In the genomic region with DNA sequence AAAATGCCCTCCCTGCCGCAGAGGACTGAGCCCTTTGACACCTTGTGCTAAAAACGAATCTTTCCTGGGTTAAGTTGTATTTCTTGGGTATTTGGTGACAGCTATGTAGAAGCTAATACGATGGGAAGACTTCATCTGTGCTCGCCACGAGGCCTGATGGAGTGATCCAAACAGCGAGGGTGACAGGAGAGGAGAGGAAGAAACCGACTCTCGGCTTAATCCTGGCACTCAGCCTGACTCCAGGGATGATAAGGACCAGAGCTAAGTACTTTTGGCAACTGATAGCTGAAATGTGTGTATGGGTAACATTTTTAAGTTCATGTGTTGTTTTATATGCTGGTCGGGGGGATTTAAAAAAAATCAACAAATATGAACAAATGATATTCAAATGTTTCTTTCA, we compare ENCODE assay signal across 34 mouse cellular contexts. TPM values are rescaled to one million over a fixed set of nuclear protein-coding genes. Genes with fewer than 3 reads are reported as not detected.
A peak's percentile ranks its signal among the peaks of the same experiment; 100 is the strongest.
DNase-seq lines count a peak whose midpoint lies in the region; ATAC-seq lines count a peak whose summit lies in the region.
"Had no signal": no experiment of that assay in that cellular context is flagged by ENCODE, and none has a peak within 500 bp of the region (broad histone marks: within the 10 kb centered on the region; RNA-seq: fewer than 3 reads in every experiment).

No protein-coding gene starts in this region.

- no peak overlapping the region for H3K9ac ChIP-seq in heart, embryonic 11.5 days (ENCODE audit: low read depth, low read length)
- no peak overlapping the region for H3K9ac ChIP-seq in heart, embryonic 12.5 days
- H3K9ac ChIP-seq in heart, embryonic 16.5 days (ENCODE audit: low read length): no peak overlapping the region
- H3K9ac ChIP-seq: embryonic facial prominence, embryonic 12.5 days; hindbrain, embryonic 14.5 days; limb, embryonic 13.5 days; liver, postnatal 0 days; midbrain, embryonic 15.5 days; neural tube, embryonic 15.5 days had no signal

- no peak overlapping the region for H3K4me3 ChIP-seq in heart, embryonic 10.5 days
- no peak overlapping the region for H3K4me3 ChIP-seq in heart, embryonic 11.5 days (ENCODE audit: low read depth, low read length)
- H3K4me3 ChIP-seq in heart, embryonic 12.5 days: no peak overlapping the region
- no peak overlapping the region for H3K4me3 ChIP-seq in heart, embryonic 16.5 days (ENCODE audit: low read length)
- H3K4me3 ChIP-seq: embryonic facial prominence, embryonic 12.5 days; left cerebral cortex, adult 2 months; limb, embryonic 13.5 days; midbrain, embryonic 10.5 days; midbrain, embryonic 15.5 days; neural tube, embryonic 15.5 days had no signal

- peak; percentile 30 for DNase-seq in heart, embryonic 10.5 days (ENCODE audit: low spot score)
- DNase-seq in ovary, postnatal 36 days (ENCODE audit: low spot score): no peak
- DNase-seq in thymus, adult 18-20 months: no peak
- DNase-seq: adrenal gland, postnatal 10 days; B cell, adult 2 months; cerebellum, adult 11 months; cerebellum, adult 9-10 months; cerebellum, postnatal 36 days; gastrocnemius, postnatal 25 days; kidney, adult 9 months; kidney, postnatal 14 days; liver, postnatal 0 days; right cerebral cortex, adult 18-20 months; spleen, adult 18-20 months; thymus, adult 2 months; thymus, postnatal 4 days had no signal

- no peaks in the 10 kb centered on the region for H3K36me3 ChIP-seq in heart, embryonic 10.5 days
- H3K36me3 ChIP-seq in heart, embryonic 11.5 days (ENCODE audit: control insufficient read depth, insufficient read depth, low read length): no peaks in the 10 kb centered on the region
- H3K36me3 ChIP-seq in heart, embryonic 12.5 days: no peaks in the 10 kb centered on the region
- no peaks in the 10 kb centered on the region for H3K36me3 ChIP-seq in heart, embryonic 16.5 days (ENCODE audit: control insufficient read depth, insufficient read depth)
- H3K36me3 ChIP-seq: embryonic facial prominence, embryonic 12.5 days; limb, embryonic 13.5 days; midbrain, embryonic 10.5 days; midbrain, embryonic 15.5 days; neural tube, embryonic 15.5 days had no signal

- no peaks in the 10 kb centered on the region; the same call in 1 of the 2 replicates for H3K27me3 ChIP-seq in heart, embryonic 10.5 days (ENCODE audit: insufficient read depth, poor library complexity, severe bottlenecking)
- no peaks in the 10 kb centered on the region for H3K27me3 ChIP-seq in heart, embryonic 11.5 days (ENCODE audit: control insufficient read depth, insufficient read depth, low read length)
- no peaks in the 10 kb centered on the region for H3K27me3 ChIP-seq in heart, embryonic 12.5 days (replicated peaks)
- H3K27me3 ChIP-seq in heart, embryonic 16.5 days (ENCODE audit: control insufficient read depth, insufficient read depth, low read length): no peaks in the 10 kb centered on the region
- H3K27me3 ChIP-seq: embryonic facial prominence, embryonic 12.5 days; limb, embryonic 13.5 days; midbrain, embryonic 15.5 days; neural tube, embryonic 15.5 days; Patski had no signal

- no peaks in the 10 kb centered on the region for H3K9me3 ChIP-seq in heart, embryonic 10.5 days
- no peaks in the 10 kb centered on the region for H3K9me3 ChIP-seq in heart, embryonic 11.5 days (replicated peaks; ENCODE audit: control insufficient read depth, low read length)
- H3K9me3 ChIP-seq in heart, embryonic 12.5 days (replicated peaks): no peaks in the 10 kb centered on the region
- H3K9me3 ChIP-seq in heart, embryonic 16.5 days (replicated peaks; ENCODE audit: control insufficient read depth, low read length): no peaks in the 10 kb centered on the region
- H3K9me3 ChIP-seq: embryonic facial prominence, embryonic 12.5 days; limb, embryonic 13.5 days; midbrain, embryonic 10.5 days; midbrain, embryonic 15.5 days; neural tube, embryonic 15.5 days had no signal

- no peak for ATAC-seq in heart, embryonic 11.5 days (replicated peaks; ENCODE audit: insufficient number of reproducible peaks, low FRiP score, low TSS enrichment)
- ATAC-seq in heart, embryonic 12.5 days (ENCODE audit: insufficient number of reproducible peaks, low FRiP score): no peak
- ATAC-seq in heart, embryonic 16.5 days (replicated peaks; ENCODE audit: extremely low read depth, insufficient read depth, low FRiP score): 0 out of 2 replicates have a peak, but pooled peaks have one; percentile 40
- ATAC-seq in megakaryocyte-erythroid progenitor cell, adult 5-6 weeks (replicated peaks; ENCODE audit: low FRiP score, low TSS enrichment, poor library complexity, severe bottlenecking): 0 out of 2 replicates have a peak, but pooled peaks have one; percentile 43
- ATAC-seq: forebrain, embryonic 14.5 days; intestine, postnatal 0 days; liver, postnatal 0 days; midbrain, embryonic 15.5 days; Patski had no signal

- H3K27ac ChIP-seq in heart, embryonic 10.5 days: peak overlapping the region; percentile 65; the same call in 1 of the 2 replicates
- no peak overlapping the region for H3K27ac ChIP-seq in heart, embryonic 11.5 days (ENCODE audit: low read depth, low read length)
- H3K27ac ChIP-seq in heart, embryonic 12.5 days (ENCODE audit: poor library complexity, severe bottlenecking): 0 out of 2 replicates have a peak overlapping the region, but pooled peaks have one; percentile 54
- 0 out of 2 replicates have a peak overlapping the region, but pooled peaks have one; percentile 7 for H3K27ac ChIP-seq in heart, embryonic 16.5 days (ENCODE audit: low read length)
- H3K27ac ChIP-seq: embryonic facial prominence, embryonic 12.5 days; hindbrain, embryonic 14.5 days; left cerebral cortex, adult 2 months; limb, embryonic 13.5 days; macrophage; midbrain, embryonic 10.5 days; midbrain, embryonic 15.5 days; neural tube, embryonic 15.5 days; stomach, postnatal 0 days had no signal

- WGBS in heart, embryonic 10.5 days: 38% methylated on average over 9 of the region's 9 CpGs
- 39% methylated on average over 9 of the region's 9 CpGs for WGBS in heart, embryonic 11.5 days (ENCODE audit: insufficient replicate concordance)
- WGBS in heart, embryonic 12.5 days: 33% methylated on average over 9 of the region's 9 CpGs
- WGBS in heart, embryonic 16.5 days: 29% methylated on average over 9 of the region's 9 CpGs

- no peak overlapping the region for H3K4me2 ChIP-seq in heart, embryonic 11.5 days
- H3K4me2 ChIP-seq in heart, embryonic 12.5 days: no peak overlapping the region
- no peak overlapping the region for H3K4me2 ChIP-seq in heart, embryonic 16.5 days (ENCODE audit: low read depth, low read length)
- H3K4me2 ChIP-seq: embryonic facial prominence, embryonic 12.5 days; hindbrain, embryonic 14.5 days; limb, embryonic 13.5 days; liver, embryonic 11.5 days; midbrain, embryonic 15.5 days; neural tube, embryonic 15.5 days had no signal

- peaks cover 19% of the 10 kb centered on the region for H3K4me1 ChIP-seq in heart, embryonic 10.5 days
- H3K4me1 ChIP-seq in heart, embryonic 11.5 days (ENCODE audit: control insufficient read depth, insufficient read depth, low read length): peaks cover 10% of the 10 kb centered on the region
- H3K4me1 ChIP-seq in heart, embryonic 12.5 days (replicated peaks): peaks cover 24% of the 10 kb centered on the region
- peaks cover 16% of the 10 kb centered on the region for H3K4me1 ChIP-seq in heart, embryonic 16.5 days (ENCODE audit: control insufficient read depth, insufficient read depth, low read length)
- H3K4me1 ChIP-seq: embryonic facial prominence, embryonic 12.5 days; limb, embryonic 13.5 days; midbrain, embryonic 15.5 days; neural tube, embryonic 15.5 days had no signal

RNA-seq across cellular contexts. Expression of a gene that starts 31.7 kb away (rescaled TPM):
- 365 and 443 TPM in 2 replicates for polyA plus RNA-seq in heart, embryonic 10.5 days (2016; fragmentation: Nextera tagmentation; extraction: Ambion mirVana)
- 435 and 522 TPM in 2 replicates for polyA plus RNA-seq in heart, embryonic 11.5 days (2014; fragmentation: Nextera tagmentation; extraction: Ambion mirVana)
- polyA plus RNA-seq in heart, embryonic 12.5 days (2016; fragmentation: Nextera tagmentation; extraction: Ambion mirVana): 507 and 511 TPM in 2 replicates
- 455 and 485 TPM in 2 replicates for polyA plus RNA-seq in heart, embryonic 16.5 days (2015; fragmentation: Nextera tagmentation; extraction: Ambion mirVana)
- total RNA-seq in megakaryocyte-erythroid progenitor cell, adult 5-6 weeks (2014; fragmentation: Nextera tagmentation): 93.1 and 106 TPM in 2 replicates
- total RNA-seq in megakaryocyte-erythroid progenitor cell, adult 5-6 weeks (2017): 72.0 and 76.5 TPM in 2 replicates

RNA-seq across cellular contexts. Expression of a gene that starts 41.1 kb away (rescaled TPM):
- 0.39 and 2.7 TPM in 2 replicates for polyA plus RNA-seq in heart, embryonic 10.5 days (2016; fragmentation: Nextera tagmentation; extraction: Ambion mirVana)
- polyA plus RNA-seq in heart, embryonic 11.5 days (2014; fragmentation: Nextera tagmentation; extraction: Ambion mirVana): 0.86 and 1.2 TPM in 2 replicates
- polyA plus RNA-seq in heart, embryonic 12.5 days (2016; fragmentation: Nextera tagmentation; extraction: Ambion mirVana): 1.2 and 1.4 TPM in 2 replicates
- polyA plus RNA-seq in heart, embryonic 16.5 days (2015; fragmentation: Nextera tagmentation; extraction: Ambion mirVana): 3.1 and 3.4 TPM in 2 replicates
- not detected in 2 replicates for total RNA-seq in megakaryocyte-erythroid progenitor cell, adult 5-6 weeks (2014; fragmentation: Nextera tagmentation)
- total RNA-seq in megakaryocyte-erythroid progenitor cell, adult 5-6 weeks (2017): 0.19 and 0.70 TPM in 2 replicates
- total RNA-seq: hematopoietic stem cell, adult 5-6 weeks had no signal
- polyA plus RNA-seq: macrophage had no signal

Comparison
In these comparisons a context has a peak if more than half of its experiments do, and no peak if none do; other contexts are left out.
1. ATAC-seq: peak in heart, embryonic 16.5 days (single experiment) and megakaryocyte-erythroid progenitor cell, adult 5-6 weeks (single experiment); none in heart, embryonic 11.5 days (single experiment) and heart, embryonic 12.5 days (single experiment).